In the genomic region with DNA sequence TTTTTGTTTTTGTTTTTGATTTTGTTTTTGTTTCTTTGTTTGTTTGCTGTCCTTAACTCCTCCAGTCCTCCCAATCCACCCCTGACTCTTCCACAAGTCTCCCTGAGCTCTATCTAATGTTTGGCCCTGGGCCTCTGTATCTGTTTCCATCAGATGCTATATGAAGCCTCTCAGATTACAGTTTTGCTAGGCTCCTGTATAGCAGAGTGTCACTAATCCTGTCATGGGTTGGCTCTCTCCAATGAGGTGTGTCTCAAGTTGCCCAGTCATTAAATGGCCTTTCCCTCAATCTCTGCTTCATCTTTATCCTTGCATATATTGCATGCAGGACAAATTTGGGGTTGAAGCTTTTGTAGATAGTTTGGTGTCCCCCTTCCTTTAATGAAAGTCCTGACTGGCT, we compare ENCODE assay signal across 32 mouse cellular contexts.
"Had no signal": no experiment of that assay in that cellular context is flagged by ENCODE, and none has a peak within 500 bp of the region (broad histone marks: within the 10 kb centered on the region; RNA-seq: fewer than 3 reads in every experiment).

No protein-coding gene starts in this region.

- H3K27me3 ChIP-seq: heart, embryonic 12.5 days; heart, embryonic 13.5 days; heart, embryonic 15.5 days; hindbrain, embryonic 12.5 days; hindbrain, embryonic 13.5 days; hindbrain, embryonic 15.5 days; intestine, embryonic 15.5 days had no signal

- H3K27ac ChIP-seq: heart, adult 2 months; heart, embryonic 10.5 days; heart, embryonic 13.5 days; heart, embryonic 15.5 days; hindbrain, embryonic 10.5 days; hindbrain, embryonic 12.5 days; hindbrain, embryonic 13.5 days; hindbrain, embryonic 14.5 days; hindbrain, embryonic 15.5 days; hindbrain, postnatal 0 days; intestine, embryonic 15.5 days; layer of hippocampus, adult 2 months; left cerebral cortex, adult 2 months had no signal

- H3K4me1 ChIP-seq: heart, embryonic 10.5 days; heart, embryonic 12.5 days; heart, embryonic 13.5 days; heart, embryonic 15.5 days; hindbrain, embryonic 10.5 days; hindbrain, embryonic 12.5 days; hindbrain, embryonic 13.5 days; hindbrain, embryonic 15.5 days; intestine, embryonic 15.5 days had no signal

- DNase-seq: heart, adult 18-20 months; heart, adult 2 months; heart, postnatal 10 days; heart, postnatal 14 days; heart, postnatal 36 days; heart, postnatal 4 days; kidney, adult 18-20 months; kidney, adult 2 months; kidney, adult 8-10 months; kidney, adult 9 months; kidney, postnatal 10 days; kidney, postnatal 4 days; layer of hippocampus, adult 9-11 months; layer of hippocampus, postnatal 36 days had no signal

- ATAC-seq: hindbrain, embryonic 16.5 days; hindbrain, postnatal 0 days; inflammation-experienced regulatory T-cells, adult 6 months; intestine, embryonic 15.5 days; intestine, embryonic 16.5 days; intestine, postnatal 0 days had no signal

- H3K9ac ChIP-seq: heart, embryonic 12.5 days; heart, embryonic 13.5 days; heart, embryonic 15.5 days; hindbrain, embryonic 12.5 days; hindbrain, embryonic 13.5 days; hindbrain, embryonic 14.5 days; hindbrain, embryonic 15.5 days; intestine, embryonic 15.5 days had no signal

- H3K4me2 ChIP-seq: heart, embryonic 11.5 days; heart, embryonic 12.5 days; heart, embryonic 13.5 days; heart, embryonic 15.5 days; hindbrain, embryonic 12.5 days; hindbrain, embryonic 13.5 days; hindbrain, embryonic 14.5 days; hindbrain, embryonic 15.5 days; intestine, embryonic 15.5 days had no signal

- H3K36me3 ChIP-seq: heart, embryonic 10.5 days; heart, embryonic 12.5 days; heart, embryonic 13.5 days; heart, embryonic 15.5 days; hindbrain, embryonic 10.5 days; hindbrain, embryonic 12.5 days; hindbrain, embryonic 13.5 days; hindbrain, embryonic 15.5 days; intestine, embryonic 15.5 days had no signal

- H3K9me3 ChIP-seq: heart, embryonic 10.5 days; heart, embryonic 12.5 days; heart, embryonic 13.5 days; heart, embryonic 15.5 days; hindbrain, embryonic 10.5 days; hindbrain, embryonic 12.5 days; hindbrain, embryonic 13.5 days; hindbrain, embryonic 15.5 days; intestine, embryonic 15.5 days had no signal

- H3K4me3 ChIP-seq: heart, adult 2 months; heart, embryonic 10.5 days; heart, embryonic 12.5 days; heart, embryonic 13.5 days; heart, embryonic 15.5 days; hindbrain, embryonic 10.5 days; hindbrain, embryonic 12.5 days; hindbrain, embryonic 13.5 days; hindbrain, embryonic 15.5 days; intestine, embryonic 15.5 days; layer of hippocampus, adult 2 months; left cerebral cortex, adult 2 months had no signal
